ENCODE assay signal across 8 mouse cellular contexts in genomic region chr11:80289701-80290445, GRCm38 (mm10). TPM values are rescaled to one million over a fixed set of nuclear protein-coding genes. Genes with fewer than 3 reads are reported as not detected.
DNase-seq lines count a peak whose midpoint lies in the region; ATAC-seq lines count a peak whose summit lies in the region.

No protein-coding gene starts in this region.

- H3K4me3 ChIP-seq in forebrain, embryonic 14.5 days (ENCODE audit: low read depth, low read length): peak overlapping the region; percentile 29
- peak overlapping the region; percentile 30 for H3K4me3 ChIP-seq in hindbrain, embryonic 14.5 days (replicated peaks; ENCODE audit: low read length)

- ATAC-seq in forebrain, embryonic 14.5 days: peak; percentile 68
- peak; percentile 80 for ATAC-seq in hindbrain, embryonic 14.5 days (ENCODE audit: low FRiP score)

- no peaks in the 10 kb centered on the region for H3K27me3 ChIP-seq in forebrain, embryonic 14.5 days (replicated peaks; ENCODE audit: control insufficient read depth, insufficient read depth, low read length)
- no peaks in the 10 kb centered on the region for H3K27me3 ChIP-seq in hindbrain, embryonic 14.5 days (ENCODE audit: control insufficient read depth, insufficient read depth, low read length)

- DNase-seq in CD4-positive, CD25-positive, alpha-beta regulatory T cell, adult 2 months (ENCODE audit: low read depth, low spot score): peak; percentile 35
- peak; percentile 55 to 61 for DNase-seq in adrenal gland, postnatal 36 days
- DNase-seq in forebrain, embryonic 14.5 days (ENCODE audit: low spot score): peak; percentile 70
- peak; percentile 74 for DNase-seq in hindbrain, embryonic 14.5 days (ENCODE audit: low spot score)
- DNase-seq in layer of hippocampus, postnatal 14 days (ENCODE audit: low spot score in 2 of 2): peak; percentile 57 to 59
- peak; percentile 66 for DNase-seq in lung, postnatal 10 days
- DNase-seq in right cerebral cortex, adult 18-20 months: peak; percentile 75
- DNase-seq in natural killer cell, adult 2 months (ENCODE audit: low spot score in 2 of 2): no peak

- WGBS in forebrain, embryonic 14.5 days: 1% methylated on average over 23 of the region's 23 CpGs
- under 1% methylated on average over 23 of the region's 23 CpGs for WGBS in hindbrain, embryonic 14.5 days

- no peaks in the 10 kb centered on the region for H3K9me3 ChIP-seq in forebrain, embryonic 14.5 days (replicated peaks; ENCODE audit: control insufficient read depth, low read length)
- no peaks in the 10 kb centered on the region for H3K9me3 ChIP-seq in hindbrain, embryonic 14.5 days (ENCODE audit: control insufficient read depth, low read length)

- peak overlapping the region; percentile 42 for H3K9ac ChIP-seq in forebrain, embryonic 14.5 days (ENCODE audit: low read length)
- peak overlapping the region; percentile 60 for H3K9ac ChIP-seq in hindbrain, embryonic 14.5 days

- no peaks in the 10 kb centered on the region for H3K36me3 ChIP-seq in forebrain, embryonic 14.5 days (ENCODE audit: control insufficient read depth, insufficient read depth, low read length)
- no peaks in the 10 kb centered on the region for H3K36me3 ChIP-seq in hindbrain, embryonic 14.5 days (replicated peaks; ENCODE audit: control insufficient read depth, insufficient read depth)

- H3K4me2 ChIP-seq in forebrain, embryonic 14.5 days (ENCODE audit: low read length): peak overlapping the region; percentile 53
- peak overlapping the region; percentile 61 for H3K4me2 ChIP-seq in hindbrain, embryonic 14.5 days (replicated peaks)

- peaks cover 10% of the 10 kb centered on the region for H3K4me1 ChIP-seq in forebrain, embryonic 14.5 days (ENCODE audit: control insufficient read depth, insufficient read depth, low read length)
- peaks cover 13% of the 10 kb centered on the region for H3K4me1 ChIP-seq in hindbrain, embryonic 14.5 days (replicated peaks; ENCODE audit: control insufficient read depth, insufficient read depth, low read length)

- peak overlapping the region; percentile 72 for H3K27ac ChIP-seq in forebrain, embryonic 14.5 days (ENCODE audit: low read depth, low read length)
- peak overlapping the region; percentile 94 for H3K27ac ChIP-seq in hindbrain, embryonic 14.5 days

RNA-seq across cellular contexts. Expression of gene Rhbdl3, which starts 10.8 kb away (rescaled TPM):
- total RNA-seq in adrenal gland, postnatal 36 days (2021): 1 to 10 TPM; 3.0 to 3.3 TPM
- 10.9 and 11.8 TPM in 2 replicates for polyA plus RNA-seq in forebrain, embryonic 14.5 days (2014; fragmentation: Nextera tagmentation; extraction: Ambion mirVana)
- polyA plus RNA-seq in hindbrain, embryonic 14.5 days (2014; fragmentation: Nextera tagmentation; extraction: Ambion mirVana): 4.6 and 5.4 TPM in 2 replicates
- 10 to 100 TPM; 28.0 to 28.9 TPM for total RNA-seq in layer of hippocampus, postnatal 14 days (2021)

Comparison
In these comparisons a context has a peak if more than half of its experiments do, and no peak if none do; other contexts are left out.
1. DNase-seq: peak in CD4-positive, CD25-positive, alpha-beta regulatory T cell, adult 2 months (single experiment), adrenal gland, postnatal 36 days (2 of 2), forebrain, embryonic 14.5 days (single experiment), hindbrain, embryonic 14.5 days (single experiment), layer of hippocampus, postnatal 14 days (2 of 2), lung, postnatal 10 days (single experiment) and right cerebral cortex, adult 18-20 months (single experiment); none in natural killer cell, adult 2 months (0 of 2).
2. RNA of gene Rhbdl3, which starts 10.8 kb away (total RNA-seq): 28.0 to 28.9 TPM in layer of hippocampus, postnatal 14 days; 3.0 to 3.3 TPM in adrenal gland, postnatal 36 days; every median in the first group is over 4 times any median in the second.